Mouse (Mus musculus) monocyte, adult 2 months (primary cell): ENCODE measurements around the gene Serpina1f.
"Not testable (repeated sequence)": the region's sequence is repeated elsewhere in the genome, so short reads cannot be mapped to it uniquely, and the experiment has no call there.

ENCODE experiments used
- DNase-seq, 2 experiments: peaks; one replicate each; pipeline ENCODE4 v3.0.0; 2022; ENCODE audit warnings: low spot score in 2 of 2, low read depth in 1 of 2

The Serpina1f gene

GRCm38 (mm10) chr12:103695429-103695828, at the start of gene Serpina1f:
Serpina1f (minus strand) TSS chr12:103695529.
- no peak for DNase-seq

GRCm38 (mm10) chr12:103737791-103738580, 42.7 kb upstream of the Serpina1f start:
- DNase-seq: not testable (repeated sequence)

- not testable (repeated sequence) for DNase-seq
Observed at GRCm38 (mm10) chr12:103735566-103735965, 40.2 kb upstream of the Serpina1f start.

GRCm38 (mm10) chr12:103735101-103735500, 39.8 kb upstream of the Serpina1f start:
- DNase-seq: not testable (repeated sequence)

- no peak for DNase-seq
Observed at GRCm38 (mm10) chr12:103711537-103711936, 16.2 kb upstream of the Serpina1f start.

- no peak for DNase-seq
Observed at GRCm38 (mm10) chr12:103710405-103710804, 15.1 kb upstream of the Serpina1f start.

- no peak for DNase-seq
Observed at GRCm38 (mm10) chr12:103706113-103706512, 10.8 kb upstream of the Serpina1f start.

- DNase-seq: no peak
Observed at GRCm38 (mm10) chr12:103705547-103705946, 10.2 kb upstream of the Serpina1f start.

GRCm38 (mm10) chr12:103700144-103700750, 4.9 kb upstream of the Serpina1f start:
- DNase-seq: no peak

- DNase-seq: no peak
Observed at GRCm38 (mm10) chr12:103688221-103688814, 7.0 kb downstream of the Serpina1f start.

GRCm38 (mm10) chr12:103687021-103687420, 8.3 kb downstream of the Serpina1f start:
- no peak for DNase-seq

GRCm38 (mm10) chr12:103686050-103686449, 9.3 kb downstream of the Serpina1f start:
- DNase-seq: no peak

GRCm38 (mm10) chr12:103685386-103685785, 9.9 kb downstream of the Serpina1f start:
- no peak for DNase-seq

GRCm38 (mm10) chr12:103683775-103684174, 11.6 kb downstream of the Serpina1f start:
- no peak for DNase-seq

GRCm38 (mm10) chr12:103681739-103682138, 13.6 kb downstream of the Serpina1f start:
- no peak for DNase-seq

- DNase-seq: no peak
Observed at GRCm38 (mm10) chr12:103681169-103681568, 14.2 kb downstream of the Serpina1f start.

GRCm38 (mm10) chr12:103679853-103680252, 15.5 kb downstream of the Serpina1f start:
- not testable (repeated sequence) for DNase-seq

- DNase-seq: no peak
Observed at GRCm38 (mm10) chr12:103676039-103676438, 19.3 kb downstream of the Serpina1f start, which contains the start of gene Serpina16. Serpina16 (minus strand) TSS chr12:103676139.

- DNase-seq: no peak
Observed at GRCm38 (mm10) chr12:103673179-103673578, 22.1 kb downstream of the Serpina1f start.

GRCm38 (mm10) chr12:103671483-103671882, 23.8 kb downstream of the Serpina1f start:
- no peak for DNase-seq

GRCm38 (mm10) chr12:103670964-103671363, 24.4 kb downstream of the Serpina1f start:
- DNase-seq: no peak

GRCm38 (mm10) chr12:103670344-103670743, 25.0 kb downstream of the Serpina1f start:
- DNase-seq: no peak
